Mouse (Mus musculus) forebrain, embryonic 12.5 days (tissue): ENCODE data around the gene Hipk3. TPM values are rescaled to one million over a fixed set of nuclear protein-coding genes. Genes with fewer than 3 reads are reported as not detected.

ENCODE experiments used
- ATAC-seq: fragments of 200-750 bp; cut with Nextera tagmentation; 2 replicates; pipeline ENCODE4 v1.8.0; 2017; ENCODE audit warnings: moderate TSS enrichment; ENCODE audit not compliant: low FRiP score
- H3K27ac ChIP-seq: fragments of 300-500 bp; sonication (generic); 2 replicates; pipeline ENCODE4 v1.5.1; 2016; ENCODE audit warnings: mild to moderate bottlenecking
- H3K27me3 ChIP-seq: fragments of 300-500 bp; sonication (generic); 2 replicates; pipeline ENCODE4 v1.6.1; 2016; ENCODE audit warnings: mild to moderate bottlenecking
- H3K36me3 ChIP-seq: fragments of 300-500 bp; sonication (generic); replicated peaks from 2 replicates; pipeline ENCODE4 v1.6.1; 2016; ENCODE audit warnings: mild to moderate bottlenecking
- H3K4me1 ChIP-seq: fragments of 300-500 bp; sonication (generic); 2 replicates; pipeline ENCODE4 v1.6.1; 2016
- H3K4me2 ChIP-seq: fragments of 300-500 bp; sonication (generic); 2 replicates; pipeline ENCODE4 v1.6.1; 2016; ENCODE audit warnings: mild to moderate bottlenecking, moderate library complexity
- H3K4me3 ChIP-seq: fragments of 300-500 bp; sonication (generic); replicated peaks from 2 replicates; pipeline ENCODE4 v1.5.1; 2016; ENCODE audit warnings: mild to moderate bottlenecking
- H3K9ac ChIP-seq: fragments of 300-500 bp; sonication (generic); 2 replicates; pipeline ENCODE4 v1.6.1; 2016; ENCODE audit warnings: mild to moderate bottlenecking
- H3K9me3 ChIP-seq: fragments of 300-500 bp; sonication (generic); 2 replicates; pipeline ENCODE4 v1.6.1; 2016
- WGBS: fragments of 180-500 bp; shearing (Covaris S2); methylation state at CpG from one replicate; pipeline ENCODE4 v1.1.7; 2016; 5-methylcytosine and 5-hydroxymethylcytosine counted together
- microRNA counts: library from miRNA; unstranded; fragments of <30 nt; microRNA quantifications from one replicate; lab custom pipeline; 2017
- microRNA-seq: library from miRNA; unstranded; fragments of <30 nt; microRNA quantifications from one replicate; pipeline ENCODE4, GENCODE M21; 2017
- polyA plus RNA-seq: library from polyadenylated mRNA; unstranded; fragments of >200 nt; fragmentation: Nextera tagmentation; extraction: Ambion mirVana; gene quantifications from 2 replicates; pipeline ENCODE4 v1.2.1, GENCODE M21; 2016

The Hipk3 gene
- polyA plus RNA-seq, 1 experiment from 2014 or later = 9.1 TPM

GRCm38 (mm10) chr2:104377990-104378389 is 116.3 kb downstream of the Hipk3 start:
- no peak overlapping the region for H3K4me3 ChIP-seq
- H3K27me3 ChIP-seq = no peaks in the 10 kb centered on the region
- no peak overlapping the region for H3K27ac ChIP-seq
- no peaks in the 10 kb centered on the region for H3K9me3 ChIP-seq
- H3K4me2 ChIP-seq = no peak overlapping the region
- no peaks in the 10 kb centered on the region for H3K36me3 ChIP-seq
- H3K9ac ChIP-seq = no peak overlapping the region
- H3K4me1 ChIP-seq = peaks cover 9% of the 10 kb centered on the region
- WGBS = 66% methylated on average over 2 of the region's 2 CpGs
- ATAC-seq = no peak

MicroRNA genes within 50 kb of the gene (microRNA counts, 519-probe panel; counts per million panel counts)
- microRNA mmu-miR-1902 (lab: Ali Mortazavi, UCI) = not detected

Small RNA genes within 50 kb of the gene (microRNA-seq; reads per million reads assigned to microRNA genes)
- not detected for gene Mir1902

Other genes starting within 250 kb of the Hipk3 start
- gene D430041D05Rik, start 83.4 kb downstream of the Hipk3 start, polyA plus RNA-seq = 4.2 and 4.5 TPM in 2 replicates
- gene Cstf3, start 96.1 kb upstream of the Hipk3 start, polyA plus RNA-seq = 114 and 117 TPM in 2 replicates
- gene Tcp11l1, start 217.7 kb upstream of the Hipk3 start, polyA plus RNA-seq = 69.2 and 69.8 TPM in 2 replicates
- gene Pin1rt1, start 221.9 kb upstream of the Hipk3 start, polyA plus RNA-seq = not detected in 2 replicates
- 5.1 and 5.4 TPM in 2 replicates for gene Depdc7, start 248.4 kb upstream of the Hipk3 start, polyA plus RNA-seq